Mouse (Mus musculus) stomach, postnatal 0 days (tissue): ENCODE measurements at regions not wholly inside any gene's neighbourhood (a gene's known extent, or its start where the extent isn't known, plus 50 kb on each side); places are given as distances from the start of the nearest gene placed in this dataset.

Experiments
- CTCF ChIP-seq: IDR thresholded peaks from 2 replicates; pipeline ENCODE4 v1.5.1; 2016; ENCODE audit warnings: antibody characterized with exemption, low read depth, mild to moderate bottlenecking, moderate library complexity
- EP300 ChIP-seq: optimal IDR thresholded peaks from 2 replicates; pipeline ENCODE3; 2016; ENCODE audit warnings: antibody characterized with exemption

DNA sequence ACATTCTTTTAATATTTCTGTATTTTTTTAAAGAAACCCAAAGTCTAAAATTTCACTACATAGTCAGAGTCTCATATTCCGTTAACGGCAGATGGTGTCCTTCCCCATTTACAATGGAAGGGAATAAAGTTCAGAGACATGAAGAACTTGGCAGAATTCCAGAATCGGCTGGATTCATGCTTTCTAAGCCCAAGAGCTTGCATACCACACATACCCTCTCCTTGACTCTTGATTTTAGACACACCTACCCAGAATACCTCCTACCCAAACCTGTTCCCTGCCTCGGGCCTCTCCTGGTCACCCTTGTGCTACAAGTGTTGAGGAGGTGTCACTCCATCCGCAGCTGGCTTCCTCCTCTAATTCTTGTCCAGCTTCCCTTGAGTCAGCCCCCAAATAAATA, 195.8 kb upstream of the Prok2 start:
- TF ChIP-seq CTCF (no peak), EP300 (no peak)
